Mouse (Mus musculus) kidney, embryonic 16.5 days (tissue): ENCODE results near the gene Slc35g2. TPM values are rescaled to one million over a fixed set of nuclear protein-coding genes. Genes with fewer than 3 reads are reported as not detected.

Experiments
- ATAC-seq: fragments of 200-750 bp; cut with Nextera tagmentation; 2 replicates; pipeline ENCODE4 v1.8.0; 2017; ENCODE audit warnings: moderate TSS enrichment; ENCODE audit not compliant: low FRiP score, low TSS enrichment
- H3K27ac ChIP-seq: fragments of 300-500 bp; sonication (generic); 2 replicates; pipeline ENCODE4 v1.5.1; 2014; ENCODE audit warnings: low read length
- H3K27me3 ChIP-seq: fragments of 300-500 bp; sonication (generic); 2 replicates; pipeline ENCODE4 v1.6.1; 2014; ENCODE audit warnings: low read length, control low read depth, mixed read lengths; ENCODE audit not compliant: insufficient read depth
- H3K36me3 ChIP-seq: fragments of 300-500 bp; sonication (generic); 2 replicates; pipeline ENCODE4 v1.6.1; 2014; ENCODE audit warnings: low read length, control low read depth, mixed read lengths; ENCODE audit not compliant: insufficient read depth
- H3K4me1 ChIP-seq: fragments of 300-500 bp; sonication (generic); 2 replicates; pipeline ENCODE4 v1.6.1; 2014; ENCODE audit warnings: low read length, control low read depth, mixed read lengths; ENCODE audit not compliant: insufficient read depth
- H3K4me2 ChIP-seq: fragments of 300-500 bp; sonication (generic); replicated peaks from 2 replicates; pipeline ENCODE4 v1.6.1; 2014; ENCODE audit warnings: low read depth, low read length
- H3K4me3 ChIP-seq: fragments of 300-500 bp; sonication (generic); 2 replicates; pipeline ENCODE4 v1.5.1; 2014; ENCODE audit warnings: mild to moderate bottlenecking, low read length
- H3K9ac ChIP-seq: fragments of 300-500 bp; sonication (generic); replicated peaks from 2 replicates; pipeline ENCODE4 v1.6.1; 2014; ENCODE audit warnings: low read length
- H3K9me3 ChIP-seq: fragments of 300-500 bp; sonication (generic); 2 replicates; pipeline ENCODE4 v1.6.1; 2016; ENCODE audit warnings: low read length, control low read depth
- WGBS: fragments of 180-500 bp; shearing (Covaris S2); extraction: QIAGEN DNeasy Blood & Tissue Kit; methylation state at CpG from one replicate; pipeline ENCODE4 v1.1.7; 2014; 5-methylcytosine and 5-hydroxymethylcytosine counted together
- polyA plus RNA-seq: library from polyadenylated mRNA; unstranded; fragments of >200 nt; fragmentation: Nextera tagmentation; extraction: Ambion mirVana; gene quantifications from 2 replicates; pipeline ENCODE4 v1.2.1, GENCODE M21; 2015

Gene Slc35g2
- polyA plus RNA-seq, 1 experiment from 2014 or later: 6.0 TPM

DNA sequence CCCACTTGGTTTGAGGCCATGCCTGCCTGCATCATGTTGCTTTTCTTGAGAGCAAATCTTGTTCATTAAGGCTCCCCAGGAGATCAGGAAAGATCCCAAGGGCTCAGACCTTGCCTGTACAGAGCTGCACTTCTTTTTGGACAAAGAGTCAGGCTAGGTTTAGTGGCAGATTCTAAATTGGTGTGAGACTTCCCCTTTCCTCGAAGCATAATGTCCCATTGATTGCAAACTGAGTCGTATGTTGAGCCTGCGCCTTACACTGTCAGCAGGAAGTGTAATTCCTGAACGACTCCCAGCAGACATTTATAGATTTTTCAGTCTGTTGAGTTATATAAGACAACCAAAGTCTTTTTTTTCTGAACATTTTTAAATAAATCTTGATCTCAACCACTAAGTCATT, 19.6 kb upstream of the Slc35g2 start:
- H3K36me3 ChIP-seq: no peaks in the 10 kb centered on the region
- ATAC-seq: no peak
- no peaks in the 10 kb centered on the region for H3K4me1 ChIP-seq
- H3K4me3 ChIP-seq: no peak overlapping the region
- no peak overlapping the region for H3K27ac ChIP-seq
- no peak overlapping the region for H3K9ac ChIP-seq
- H3K9me3 ChIP-seq: no peaks in the 10 kb centered on the region
- no peaks in the 10 kb centered on the region for H3K27me3 ChIP-seq
- 54% methylated on average over 4 of the region's 4 CpGs for WGBS
- no peak overlapping the region for H3K4me2 ChIP-seq

DNA sequence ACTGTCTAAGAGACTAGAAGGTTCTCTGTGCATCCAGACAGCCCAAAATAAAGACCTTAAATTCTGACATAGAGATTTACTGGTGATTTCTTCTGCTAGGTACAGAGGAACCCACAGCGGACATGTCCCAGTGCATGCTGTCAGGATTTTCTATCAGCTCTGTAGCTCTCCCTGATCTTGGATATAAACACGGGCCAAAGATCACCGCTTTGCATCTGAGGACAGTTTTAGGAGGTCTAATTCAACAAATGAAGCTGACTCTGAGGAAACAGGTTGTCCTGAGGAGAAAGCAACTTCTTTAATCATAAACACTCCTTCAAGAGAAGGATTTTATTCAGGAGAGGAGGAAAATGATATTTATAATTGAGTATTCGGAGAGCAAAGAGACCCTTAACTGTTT, 13.1 kb upstream of the Slc35g2 start:
- Histone ChIP-seq H3K4me1 (peaks cover 22% of the 10 kb centered on the region), H3K4me2 (no peak overlapping the region), H3K27me3 (no peaks in the 10 kb centered on the region), H3K27ac (peak overlapping the region; percentile 91), H3K9ac (0 out of 2 replicates have a peak overlapping the region, but pooled peaks have one; percentile 8), H3K36me3 (no peaks in the 10 kb centered on the region), H3K4me3 (no peak overlapping the region), H3K9me3 (no peaks in the 10 kb centered on the region)
- ATAC-seq: no peak
- 62% methylated on average over 4 of the region's 4 CpGs for WGBS

- Histone ChIP-seq H3K4me2 (peak overlapping the region; percentile 26), H3K9ac (no peak overlapping the region), H3K27me3 (no peaks in the 10 kb centered on the region), H3K4me1 (peaks cover 25% of the 10 kb centered on the region), H3K36me3 (no peaks in the 10 kb centered on the region), H3K27ac (peak overlapping the region; percentile 91), H3K9me3 (no peaks in the 10 kb centered on the region), H3K4me3 (no peak overlapping the region)
- WGBS: 57% methylated on average over 13 of the region's 13 CpGs
- ATAC-seq: peak; percentile 89
These were observed 12.1 kb upstream of the Slc35g2 start for GRCm38 (mm10) chr9:100582883-100583575.

- Histone ChIP-seq H3K27ac (peak overlapping the region; percentile 74), H3K4me2 (no peak overlapping the region), H3K4me3 (no peak overlapping the region), H3K4me1 (peaks cover 25% of the 10 kb centered on the region), H3K27me3 (no peaks in the 10 kb centered on the region), H3K9ac (no peak overlapping the region), H3K36me3 (no peaks in the 10 kb centered on the region), H3K9me3 (no peaks in the 10 kb centered on the region)
- peak; percentile 56; the same call in 1 of the 2 replicates for ATAC-seq
- WGBS: 40% methylated on average over 13 of the region's 13 CpGs
These were observed 10.9 kb upstream of the Slc35g2 start for GRCm38 (mm10) chr9:100581543-100582492.

DNA sequence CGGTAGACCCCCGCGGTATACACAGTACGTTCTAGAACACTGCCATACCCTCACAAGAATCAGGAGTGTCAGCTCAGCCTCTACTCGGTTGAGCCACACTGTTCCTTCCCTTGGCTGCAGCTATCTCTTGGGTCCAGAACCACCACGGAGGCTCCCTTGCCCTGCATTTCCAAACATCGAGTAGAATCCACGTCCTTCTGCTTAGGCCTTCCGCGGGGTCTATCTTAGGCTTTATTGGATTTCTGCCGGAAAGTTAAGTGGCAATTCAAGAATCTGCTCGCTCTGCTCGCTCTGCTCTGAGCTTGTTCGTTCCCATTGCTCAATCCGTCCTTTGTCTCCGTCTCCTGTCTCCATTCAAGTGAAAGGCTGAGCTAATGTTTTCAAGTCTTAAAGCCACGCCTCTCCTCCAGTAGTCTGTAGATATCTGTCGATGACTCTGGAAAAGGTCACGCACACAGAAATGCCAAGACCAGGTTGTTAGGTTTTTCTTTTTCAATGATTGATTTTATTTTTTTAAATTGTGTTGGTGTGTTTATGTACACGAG, 9.4 kb upstream of the Slc35g2 start:
- peaks cover 25% of the 10 kb centered on the region for H3K4me1 ChIP-seq
- ATAC-seq: no peak
- no peaks in the 10 kb centered on the region for H3K27me3 ChIP-seq
- no peak overlapping the region for H3K9ac ChIP-seq
- H3K4me3 ChIP-seq: no peak overlapping the region
- WGBS: 81% methylated on average over 20 of the region's 20 CpGs
- no peaks in the 10 kb centered on the region for H3K36me3 ChIP-seq
- H3K27ac ChIP-seq: no peak overlapping the region
- no peak overlapping the region for H3K4me2 ChIP-seq
- no peaks in the 10 kb centered on the region for H3K9me3 ChIP-seq

DNA sequence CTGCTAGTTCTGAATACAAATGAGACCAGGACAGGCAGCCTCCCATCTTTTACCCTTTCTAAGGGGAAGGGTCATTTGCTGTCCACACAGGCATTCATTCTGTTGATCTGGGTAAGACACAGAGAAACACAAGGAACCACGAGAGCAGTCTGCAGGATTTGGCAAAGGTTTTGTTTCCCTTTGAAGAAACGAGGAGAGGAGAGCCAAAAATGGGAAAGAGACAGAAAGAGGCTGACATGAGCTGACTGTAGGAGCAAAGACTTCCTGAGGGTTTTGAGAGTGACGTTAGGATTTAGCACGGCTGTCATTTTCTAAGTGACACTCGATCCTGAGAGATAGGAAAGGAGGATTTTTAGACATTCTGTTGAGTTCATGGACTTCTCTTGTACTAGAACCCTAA, 3.1 kb upstream of the Slc35g2 start:
- Histone ChIP-seq H3K9ac (no peak overlapping the region), H3K4me2 (no peak overlapping the region), H3K9me3 (no peaks in the 10 kb centered on the region), H3K27ac (no peak overlapping the region), H3K36me3 (no peaks in the 10 kb centered on the region), H3K27me3 (no peaks in the 10 kb centered on the region), H3K4me1 (peaks cover 7% of the 10 kb centered on the region; the same call in 1 of the 2 replicates), H3K4me3 (no peak overlapping the region)
- ATAC-seq: no peak
- 52% methylated on average over 5 of the region's 5 CpGs for WGBS

DNA sequence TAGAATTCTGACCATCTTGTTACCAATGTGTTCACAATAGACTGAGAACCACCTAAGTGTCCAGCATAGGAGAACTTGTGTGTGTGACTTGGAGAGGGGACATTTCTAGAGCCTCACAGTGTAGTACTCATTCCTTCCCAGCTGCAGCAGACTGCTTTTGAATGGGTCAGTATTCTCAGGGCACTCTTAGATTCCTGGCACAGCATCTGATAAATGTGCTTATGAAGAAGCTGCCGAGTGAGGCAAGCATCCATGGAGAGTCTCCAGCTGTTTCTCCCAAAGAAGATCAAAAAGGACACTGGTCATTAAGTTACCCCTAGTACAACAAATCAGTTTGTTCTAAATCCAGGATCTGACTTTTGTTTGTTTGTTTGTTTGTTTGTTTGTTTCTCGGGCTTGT, 2.4 kb upstream of the Slc35g2 start:
- H3K27me3 ChIP-seq: no peaks in the 10 kb centered on the region
- H3K27ac ChIP-seq: no peak overlapping the region
- no peaks in the 10 kb centered on the region for H3K36me3 ChIP-seq
- H3K4me1 ChIP-seq: 0 out of 2 replicates have a peak, but pooled peaks cover 3% of the 10 kb centered on the region
- no peak overlapping the region for H3K9ac ChIP-seq
- ATAC-seq: no peak
- H3K4me3 ChIP-seq: no peak overlapping the region
- 72% methylated on average over 2 of the region's 2 CpGs for WGBS
- no peak overlapping the region for H3K4me2 ChIP-seq
- H3K9me3 ChIP-seq: no peaks in the 10 kb centered on the region

GRCm38 (mm10) chr9:100571511-100571910, 621 bp upstream of the Slc35g2 start:
- Histone ChIP-seq H3K4me1 (0 out of 2 replicates have a peak, but pooled peaks cover 3% of the 10 kb centered on the region), H3K9ac (no peak overlapping the region), H3K27me3 (no peaks in the 10 kb centered on the region), H3K27ac (no peak overlapping the region), H3K4me2 (peak overlapping the region; percentile 94), H3K4me3 (no peak overlapping the region), H3K36me3 (no peaks in the 10 kb centered on the region), H3K9me3 (no peaks in the 10 kb centered on the region)
- no peak for ATAC-seq
- 88% methylated on average over 1 of the region's 1 CpGs for WGBS

DNA sequence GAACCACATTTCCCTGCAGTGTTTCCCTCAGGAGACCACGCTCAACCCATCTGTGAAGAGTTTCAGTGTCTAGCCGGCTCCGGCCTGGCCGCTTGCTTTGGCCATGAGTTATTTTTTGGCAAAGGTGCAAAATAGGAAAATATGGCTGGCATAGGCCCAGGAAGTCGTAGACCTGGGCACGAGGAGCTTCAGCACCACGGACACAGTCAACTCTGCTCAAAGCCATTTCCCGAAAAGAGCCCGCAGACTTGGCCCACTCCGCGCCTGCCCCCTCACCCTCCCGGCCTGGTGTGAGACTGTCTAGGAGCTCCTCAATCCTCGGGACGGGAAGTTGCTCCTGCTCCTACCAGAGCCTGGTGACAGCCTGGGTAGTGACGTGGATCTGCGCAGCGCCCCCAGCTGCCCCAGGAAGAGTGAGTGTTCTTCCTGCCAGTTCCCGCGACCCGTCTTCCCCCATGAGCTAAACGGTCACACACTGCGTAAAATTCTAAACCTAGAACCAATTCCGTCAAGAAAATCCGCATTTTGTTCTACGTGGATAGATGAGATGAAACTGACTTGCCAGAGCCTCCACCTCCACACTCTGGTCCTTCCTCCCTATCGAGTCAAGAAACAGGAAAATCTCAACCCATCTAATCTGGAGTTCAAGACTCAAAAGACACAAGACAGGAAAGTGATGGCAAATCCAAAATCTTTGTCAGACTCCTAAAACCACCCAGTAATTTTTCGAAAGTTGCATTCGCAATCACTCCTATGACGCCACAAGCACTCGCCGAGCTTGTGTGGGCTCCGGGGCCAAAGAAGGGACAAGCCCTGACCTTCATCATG, 878 bp downstream of the Slc35g2 start:
- Histone ChIP-seq H3K36me3 (no peaks in the 10 kb centered on the region), H3K4me3 (peak overlapping the region; percentile 78), H3K4me1 (0 out of 2 replicates have a peak, but pooled peaks cover 3% of the 10 kb centered on the region), H3K9me3 (no peaks in the 10 kb centered on the region), H3K27ac (0 out of 2 replicates have a peak overlapping the region, but pooled peaks have one; percentile 30), H3K4me2 (peak overlapping the region; percentile 94), H3K9ac (peak overlapping the region; percentile 69), H3K27me3 (no peaks in the 10 kb centered on the region)
- 11% methylated on average over 32 of the region's 32 CpGs for WGBS
- ATAC-seq: peak; percentile 74
